Mouse (Mus musculus) brain, embryonic 14.5 days (tissue): Measurements from ENCODE around the gene Epsti1.

Source experiments
- CTCF ChIP-seq: fragments of 200-500 bp; IDR thresholded peaks from 2 replicates; pipeline ENCODE4 v1.5.1; 2012; ENCODE audit warnings: inconsistent platforms, mild to moderate bottlenecking, moderate library complexity, borderline replicate concordance; ENCODE audit not compliant: insufficient read depth, insufficient read length; ENCODE audit errors: extremely low read depth
- POLR2A ChIP-seq: fragments of 200-500 bp; IDR thresholded peaks from 2 replicates; pipeline ENCODE4 v1.6.1; 2012; ENCODE audit warnings: mild to moderate bottlenecking, inconsistent platforms, borderline replicate concordance; ENCODE audit not compliant: poor library complexity, insufficient read depth, insufficient read length, severe bottlenecking; ENCODE audit errors: extremely low read depth

GRCm38 (mm10) chr14:78008019-78008418, 104.0 kb downstream of the Epsti1 start:
- TF ChIP-seq CTCF (no peak), POLR2A (no peak)
